Comparison of ENCODE assay signal across 7 mouse cellular contexts in the genomic region with DNA sequence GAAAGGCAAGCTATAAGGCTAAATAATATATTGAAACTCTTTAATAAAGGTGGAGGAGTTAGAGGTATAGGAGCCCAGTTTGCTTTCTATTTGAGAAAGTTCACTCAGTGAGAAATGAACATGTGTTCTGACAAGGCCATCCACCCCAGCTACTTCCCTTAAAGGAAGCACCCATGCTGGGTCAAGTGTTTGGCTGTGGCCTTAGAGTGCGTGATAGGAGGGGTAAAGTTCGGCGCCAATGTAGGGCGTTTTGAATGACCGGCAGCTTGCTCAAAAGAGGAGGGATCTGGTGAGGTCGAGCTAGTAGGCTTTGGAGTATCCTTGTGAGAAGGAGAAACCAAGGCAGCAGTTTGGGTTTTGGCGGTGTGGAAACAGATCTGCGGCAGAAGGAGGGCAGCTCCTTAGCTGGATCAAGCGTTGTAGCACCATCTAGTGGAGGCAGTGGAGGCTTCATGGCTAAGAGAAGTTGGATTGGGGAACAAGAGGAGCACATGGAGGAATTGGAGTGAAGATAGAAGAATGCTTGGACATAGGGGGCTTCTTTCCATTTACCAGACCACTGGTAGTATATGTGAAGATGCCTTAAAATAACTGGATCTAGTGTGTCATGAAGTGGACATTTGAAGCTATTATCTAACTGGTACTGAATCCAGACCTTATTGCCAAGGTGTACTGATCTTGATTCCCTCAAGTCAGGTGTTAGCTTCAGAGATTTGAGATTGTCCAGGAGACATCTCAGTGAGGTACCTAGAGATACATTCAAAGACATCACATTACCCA.
DNase-seq lines count a peak whose midpoint lies in the region; ATAC-seq and TF ChIP-seq lines count a peak whose summit lies in the region.

No protein-coding gene starts in this region.

- H3K36me3 ChIP-seq in embryonic facial prominence, embryonic 12.5 days, result no peaks in the 10 kb centered on the region
- H3K36me3 ChIP-seq in kidney, adult 2 months (ENCODE audit: control insufficient read depth, insufficient read depth, low read length), result no peaks in the 10 kb centered on the region
- H3K36me3 ChIP-seq in limb, embryonic 10.5 days, result no peaks in the 10 kb centered on the region
- no peaks in the 10 kb centered on the region for H3K36me3 ChIP-seq in midbrain, embryonic 12.5 days
- no peaks in the 10 kb centered on the region for H3K36me3 ChIP-seq in small intestine, adult 2 months (ENCODE audit: control insufficient read depth, insufficient read depth, low read length)

- H3K9ac ChIP-seq in embryonic facial prominence, embryonic 12.5 days, result no peak overlapping the region
- no peak overlapping the region for H3K9ac ChIP-seq in midbrain, embryonic 12.5 days (replicated peaks)

- H3K27ac ChIP-seq in embryonic facial prominence, embryonic 12.5 days, result no peak overlapping the region
- H3K27ac ChIP-seq in kidney, adult 2 months (ENCODE audit: insufficient read depth, low read depth, low read length), result no peak overlapping the region
- no peak overlapping the region; the same call in 1 of the 2 replicates for H3K27ac ChIP-seq in limb, embryonic 10.5 days
- no peak overlapping the region for H3K27ac ChIP-seq in midbrain, embryonic 12.5 days (replicated peaks)
- H3K27ac ChIP-seq in small intestine, adult 2 months (ENCODE audit: insufficient read depth, low read depth, low read length), result no peak overlapping the region

- H3K4me2 ChIP-seq in embryonic facial prominence, embryonic 12.5 days (replicated peaks), result peak overlapping the region; percentile 30; the same call in 1 of the 2 replicates
- H3K4me2 ChIP-seq in midbrain, embryonic 12.5 days (replicated peaks), result peak overlapping the region; percentile 34

- H3K4me1 ChIP-seq in embryonic facial prominence, embryonic 12.5 days, result no peaks in the 10 kb centered on the region
- H3K4me1 ChIP-seq in kidney, adult 2 months (ENCODE audit: control insufficient read depth, insufficient read depth, low read length), result no peaks in the 10 kb centered on the region
- no peaks in the 10 kb centered on the region for H3K4me1 ChIP-seq in limb, embryonic 10.5 days
- no peaks in the 10 kb centered on the region for H3K4me1 ChIP-seq in midbrain, embryonic 12.5 days
- H3K4me1 ChIP-seq in small intestine, adult 2 months (ENCODE audit: control insufficient read depth, insufficient read depth, insufficient read length, low read length), result no peaks in the 10 kb centered on the region

- WGBS in embryonic facial prominence, embryonic 12.5 days, result 18% methylated on average over 9 of the region's 9 CpGs
- WGBS in kidney, adult 2 months, result 15% methylated on average over 9 of the region's 9 CpGs
- 16% methylated on average over 9 of the region's 9 CpGs for WGBS in limb, embryonic 10.5 days
- WGBS in midbrain, embryonic 12.5 days, result 16% methylated on average over 9 of the region's 9 CpGs
- 13% methylated on average over 9 of the region's 9 CpGs for WGBS in small intestine, adult 2 months

- no peak for ATAC-seq in embryonic facial prominence, embryonic 12.5 days (ENCODE audit: insufficient number of reproducible peaks, insufficient read depth, low FRiP score, low TSS enrichment)
- peak; percentile 75 for ATAC-seq in midbrain, embryonic 12.5 days (ENCODE audit: low FRiP score, low read depth)

- no peaks in the 10 kb centered on the region for H3K9me3 ChIP-seq in embryonic facial prominence, embryonic 12.5 days
- no peaks in the 10 kb centered on the region for H3K9me3 ChIP-seq in limb, embryonic 10.5 days (replicated peaks)
- no peaks in the 10 kb centered on the region for H3K9me3 ChIP-seq in midbrain, embryonic 12.5 days

- no peak overlapping the region for H3K4me3 ChIP-seq in embryonic facial prominence, embryonic 12.5 days
- no peak overlapping the region for H3K4me3 ChIP-seq in kidney, adult 2 months (ENCODE audit: insufficient read depth, low read depth, low read length)
- no peak overlapping the region for H3K4me3 ChIP-seq in limb, embryonic 10.5 days
- H3K4me3 ChIP-seq in midbrain, embryonic 12.5 days, result no peak overlapping the region
- H3K4me3 ChIP-seq in small intestine, adult 2 months (ENCODE audit: low read depth, low read length), result peak overlapping the region; percentile 20

- DNase-seq in adrenal gland, postnatal 36 days, result peak; percentile 71 to 76
- DNase-seq in heart, adult 8-10 months (ENCODE audit: low spot score), result peak; percentile 52
- peak; percentile 70 for DNase-seq in kidney, adult 2 months
- peak; percentile 67 for DNase-seq in limb, embryonic 10.5 days (ENCODE audit: low spot score)

- H3K27me3 ChIP-seq in embryonic facial prominence, embryonic 12.5 days, result no peaks in the 10 kb centered on the region
- no peaks in the 10 kb centered on the region for H3K27me3 ChIP-seq in kidney, adult 2 months (replicated peaks; ENCODE audit: control insufficient read depth, insufficient read depth, low read length)
- H3K27me3 ChIP-seq in limb, embryonic 10.5 days (ENCODE audit: low read depth, poor library complexity, severe bottlenecking), result no peaks in the 10 kb centered on the region
- no peaks in the 10 kb centered on the region for H3K27me3 ChIP-seq in midbrain, embryonic 12.5 days
- H3K27me3 ChIP-seq in small intestine, adult 2 months (ENCODE audit: control insufficient read depth, insufficient read depth, low read length), result no peaks in the 10 kb centered on the region

- peak; percentile 84 for TF ChIP-seq CTCF in kidney, adult 2 months (conservative IDR thresholded peaks at IDR 0.05; ENCODE audit: insufficient read depth, insufficient read length, low read depth, low read length)
- TF ChIP-seq CTCF in small intestine, adult 2 months (IDR thresholded peaks at IDR 0.05; ENCODE audit: extremely low read depth, insufficient read length, insufficient replicate concordance, low read depth, low read length), result peak; percentile 64; the same call in 1 of the 2 replicates

- no peak for TF ChIP-seq POLR2A in kidney, adult 2 months (IDR thresholded peaks at IDR 0.05; ENCODE audit: low read depth, low read length)
- TF ChIP-seq POLR2A in small intestine, adult 2 months (IDR thresholded peaks at IDR 0.05; ENCODE audit: low read depth, low read length), result no peak
